Mouse (Mus musculus) stomach, embryonic 15.5 days (tissue): ENCODE data around the gene Casd1. TPM values are rescaled to one million over a fixed set of nuclear protein-coding genes. Genes with fewer than 3 reads are reported as not detected.

Experiments used
- ATAC-seq: fragments of 200-750 bp; cut with Nextera tagmentation; 2 replicates; pipeline ENCODE4 v1.8.0; 2017; ENCODE audit warnings: low read depth, moderate number of reproducible peaks, moderate TSS enrichment; ENCODE audit not compliant: insufficient read depth, low FRiP score
- H3K27ac ChIP-seq: fragments of 300-500 bp; sonication (generic); 2 replicates; pipeline ENCODE4 v1.5.1; 2015; ENCODE audit warnings: mild to moderate bottlenecking, inconsistent platforms
- H3K27me3 ChIP-seq: fragments of 300-500 bp; sonication (generic); replicated peaks from 2 replicates; pipeline ENCODE4 v1.6.1; 2015; ENCODE audit warnings: inconsistent platforms
- H3K36me3 ChIP-seq: fragments of 300-500 bp; sonication (generic); 2 replicates; pipeline ENCODE4 v1.6.1; 2015; ENCODE audit warnings: inconsistent platforms
- H3K4me1 ChIP-seq: fragments of 300-500 bp; sonication (generic); 2 replicates; pipeline ENCODE4 v1.6.1; 2015; ENCODE audit warnings: inconsistent platforms
- H3K4me2 ChIP-seq: fragments of 300-500 bp; sonication (generic); 2 replicates; pipeline ENCODE4 v1.6.1; 2015; ENCODE audit warnings: mild to moderate bottlenecking, inconsistent platforms
- H3K4me3 ChIP-seq: fragments of 300-500 bp; sonication (generic); replicated peaks from 2 replicates; pipeline ENCODE4 v1.5.1; 2015; ENCODE audit warnings: inconsistent platforms
- H3K9ac ChIP-seq: fragments of 300-500 bp; sonication (generic); 2 replicates; pipeline ENCODE4 v1.6.1; 2015; ENCODE audit warnings: inconsistent platforms
- H3K9me3 ChIP-seq: fragments of 300-500 bp; sonication (generic); 2 replicates; pipeline ENCODE4 v1.6.1; 2016; ENCODE audit warnings: inconsistent platforms
- WGBS: fragments of 180-500 bp; shearing (Covaris S2); methylation state at CpG from one replicate; pipeline ENCODE4 v1.1.7; 2015; 5-methylcytosine and 5-hydroxymethylcytosine counted together
- polyA plus RNA-seq: library from polyadenylated mRNA; unstranded; fragments of >200 nt; fragmentation: Nextera tagmentation; extraction: Ambion mirVana; gene quantifications from 2 replicates; pipeline ENCODE4 v1.2.1, GENCODE M21; 2015

The Casd1 gene
- 25.2 and 25.5 TPM in 2 replicates for polyA plus RNA-seq

- ATAC-seq, result peak; percentile 73
- H3K27me3 ChIP-seq, result no peaks in the 10 kb centered on the region
- no peaks in the 10 kb centered on the region for H3K36me3 ChIP-seq
- peak within 1 kb of the TSS; percentile 85 for H3K4me3 ChIP-seq
- peak within 1 kb of the TSS; percentile 96 for H3K9ac ChIP-seq
- H3K4me2 ChIP-seq, result peak within 1 kb of the TSS; percentile 86
- under 1% methylated on average over 47 of the region's 64 CpGs for WGBS
- no peaks in the 10 kb centered on the region for H3K9me3 ChIP-seq
- peaks cover 8% of the 10 kb centered on the region; the same call in 1 of the 2 replicates for H3K4me1 ChIP-seq
- peak within 1 kb of the TSS; percentile 94 for H3K27ac ChIP-seq
Observed at GRCm38 (mm10) chr6:4600658-4601296, at the start of gene Casd1. Casd1 (plus strand) TSS chr6:4600839.

DNA sequence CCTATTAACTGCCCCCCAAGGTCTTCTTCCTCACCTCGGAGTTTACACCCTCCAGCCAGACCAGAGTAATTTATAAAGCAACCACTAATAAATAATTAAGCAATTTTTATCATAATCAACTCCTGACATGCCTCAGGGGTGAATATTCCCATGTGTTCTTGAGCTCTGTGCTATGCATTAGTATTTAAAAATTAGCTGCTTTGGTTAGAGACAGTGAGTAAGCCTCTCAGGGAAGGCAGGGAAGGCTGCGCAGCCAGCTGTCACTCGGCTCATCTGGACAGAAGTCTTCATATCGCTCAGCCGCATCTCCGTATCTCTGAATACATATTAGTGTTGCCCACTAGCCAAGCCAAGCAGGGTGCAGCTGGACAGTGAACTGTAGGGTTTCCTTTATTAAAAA, 45.3 kb upstream of the Casd1 start:
- no peaks in the 10 kb centered on the region for H3K9me3 ChIP-seq
- WGBS, result 75% methylated on average over 6 of the region's 6 CpGs

GRCm38 (mm10) chr6:4557086-4557485, 43.6 kb upstream of the Casd1 start:
- no peak for ATAC-seq
- 67% methylated on average over 8 of the region's 8 CpGs for WGBS
- Histone ChIP-seq H3K9me3 (no peaks in the 10 kb centered on the region), H3K4me3 (no peak overlapping the region), H3K27ac (no peak overlapping the region), H3K4me1 (peaks cover 10% of the 10 kb centered on the region; the same call in 1 of the 2 replicates), H3K27me3 (no peaks in the 10 kb centered on the region), H3K36me3 (no peaks in the 10 kb centered on the region), H3K9ac (no peak overlapping the region), H3K4me2 (no peak overlapping the region)

More for the DNA sequence above, 45.3 kb upstream of the Casd1 start:
- no peak overlapping the region for H3K4me3 ChIP-seq
- H3K4me2 ChIP-seq, result no peak overlapping the region
- no peaks in the 10 kb centered on the region for H3K36me3 ChIP-seq
- H3K27me3 ChIP-seq, result no peaks in the 10 kb centered on the region
- 0 out of 2 replicates have a peak, but pooled peaks cover 2% of the 10 kb centered on the region for H3K4me1 ChIP-seq
- ATAC-seq, result no peak
- no peak overlapping the region for H3K9ac ChIP-seq
- H3K27ac ChIP-seq, result no peak overlapping the region

GRCm38 (mm10) chr6:4557678-4558077, 43.0 kb upstream of the Casd1 start:
- Histone ChIP-seq H3K4me3 (no peak overlapping the region), H3K4me2 (no peak overlapping the region), H3K36me3 (no peaks in the 10 kb centered on the region), H3K27ac (no peak overlapping the region), H3K4me1 (peaks cover 10% of the 10 kb centered on the region; the same call in 1 of the 2 replicates), H3K27me3 (no peaks in the 10 kb centered on the region), H3K9ac (no peak overlapping the region), H3K9me3 (no peaks in the 10 kb centered on the region)
- ATAC-seq, result no peak
- 18% methylated on average over 7 of the region's 7 CpGs for WGBS

- peaks cover 10% of the 10 kb centered on the region; the same call in 1 of the 2 replicates for H3K4me1 ChIP-seq
- no peak overlapping the region for H3K4me3 ChIP-seq
- ATAC-seq, result peak; percentile 65; the same call in 1 of the 2 replicates
- H3K36me3 ChIP-seq, result no peaks in the 10 kb centered on the region
- WGBS, result 19% methylated on average over 11 of the region's 11 CpGs
- no peaks in the 10 kb centered on the region for H3K9me3 ChIP-seq
- peak overlapping the region; percentile 17 for H3K4me2 ChIP-seq
- peak overlapping the region; percentile 59; the same call in 1 of the 2 replicates for H3K27ac ChIP-seq
- H3K9ac ChIP-seq, result no peak overlapping the region
- no peaks in the 10 kb centered on the region for H3K27me3 ChIP-seq
Observed at GRCm38 (mm10) chr6:4561156-4561555, 39.5 kb upstream of the Casd1 start.

- peaks cover 10% of the 10 kb centered on the region; the same call in 1 of the 2 replicates for H3K4me1 ChIP-seq
- H3K4me2 ChIP-seq, result peak overlapping the region; percentile 17; the same call in 1 of the 2 replicates
- H3K4me3 ChIP-seq, result no peak overlapping the region
- H3K36me3 ChIP-seq, result no peaks in the 10 kb centered on the region
- no peaks in the 10 kb centered on the region for H3K9me3 ChIP-seq
- peak overlapping the region; percentile 59; the same call in 1 of the 2 replicates for H3K27ac ChIP-seq
- ATAC-seq, result no peak; the same call in 1 of the 2 replicates
- no peak overlapping the region for H3K9ac ChIP-seq
- H3K27me3 ChIP-seq, result no peaks in the 10 kb centered on the region
Observed at GRCm38 (mm10) chr6:4561621-4562020, 39.0 kb upstream of the Casd1 start.

DNA sequence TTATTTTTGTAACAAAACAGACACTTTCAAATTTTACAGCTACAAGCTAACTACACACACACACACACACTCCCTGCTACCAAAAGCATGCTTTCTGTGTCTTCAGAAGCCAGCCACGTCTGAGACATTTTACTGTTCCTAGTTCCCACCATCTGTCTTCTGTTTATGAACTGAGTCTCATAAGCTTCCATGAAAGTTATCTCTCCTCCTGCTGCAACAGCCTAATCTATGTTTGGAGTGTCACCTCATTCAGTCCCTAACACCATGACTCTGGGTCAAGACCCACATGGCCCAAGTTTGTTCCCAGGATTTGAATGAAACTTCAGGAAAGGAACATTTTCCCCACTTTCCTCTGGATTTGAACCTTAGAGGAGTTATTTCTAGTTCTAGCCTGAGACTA, 38.2 kb upstream of the Casd1 start:
- Histone ChIP-seq H3K27ac (no peak overlapping the region), H3K4me2 (no peak overlapping the region), H3K4me3 (no peak overlapping the region), H3K9me3 (no peaks in the 10 kb centered on the region), H3K27me3 (no peaks in the 10 kb centered on the region), H3K4me1 (peaks cover 10% of the 10 kb centered on the region; the same call in 1 of the 2 replicates), H3K36me3 (no peaks in the 10 kb centered on the region), H3K9ac (no peak overlapping the region)
- 33% methylated on average over 1 of the region's 1 CpGs for WGBS
- ATAC-seq, result no peak

- ATAC-seq, result no peak
- peaks cover 10% of the 10 kb centered on the region; the same call in 1 of the 2 replicates for H3K4me1 ChIP-seq
- H3K4me2 ChIP-seq, result no peak overlapping the region
- no peaks in the 10 kb centered on the region for H3K27me3 ChIP-seq
- H3K4me3 ChIP-seq, result no peak overlapping the region
- H3K36me3 ChIP-seq, result no peaks in the 10 kb centered on the region
- H3K9me3 ChIP-seq, result no peaks in the 10 kb centered on the region
- H3K9ac ChIP-seq, result no peak overlapping the region
- 70% methylated on average over 5 of the region's 5 CpGs for WGBS
- H3K27ac ChIP-seq, result no peak overlapping the region
Observed at GRCm38 (mm10) chr6:4563477-4563876, 37.2 kb upstream of the Casd1 start.

DNA sequence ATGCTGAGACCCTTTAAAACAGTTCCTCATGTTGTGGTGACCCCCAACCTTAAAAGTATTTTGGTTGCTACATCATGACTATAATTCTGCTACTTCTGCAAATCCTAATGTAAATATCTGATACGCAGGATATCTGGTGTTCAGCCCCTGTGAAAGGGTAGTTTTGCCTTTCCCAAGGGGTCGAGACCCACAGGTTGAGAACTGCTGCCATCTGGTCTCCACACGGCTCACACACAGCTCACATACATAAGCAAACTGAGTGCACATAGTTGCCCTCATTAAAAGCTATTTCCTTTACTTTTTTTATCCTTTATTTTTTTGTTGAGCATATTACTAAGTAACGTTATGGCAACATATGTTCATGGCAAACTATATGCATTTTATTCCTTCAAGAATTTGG, 30.2 kb upstream of the Casd1 start:
- Histone ChIP-seq H3K36me3 (no peaks in the 10 kb centered on the region), H3K27ac (no peak overlapping the region), H3K9me3 (no peaks in the 10 kb centered on the region), H3K27me3 (no peaks in the 10 kb centered on the region), H3K4me2 (no peak overlapping the region), H3K4me1 (no peaks in the 10 kb centered on the region), H3K9ac (no peak overlapping the region), H3K4me3 (no peak overlapping the region)
- 48% methylated on average over 4 of the region's 4 CpGs for WGBS
- no peak for ATAC-seq

DNA sequence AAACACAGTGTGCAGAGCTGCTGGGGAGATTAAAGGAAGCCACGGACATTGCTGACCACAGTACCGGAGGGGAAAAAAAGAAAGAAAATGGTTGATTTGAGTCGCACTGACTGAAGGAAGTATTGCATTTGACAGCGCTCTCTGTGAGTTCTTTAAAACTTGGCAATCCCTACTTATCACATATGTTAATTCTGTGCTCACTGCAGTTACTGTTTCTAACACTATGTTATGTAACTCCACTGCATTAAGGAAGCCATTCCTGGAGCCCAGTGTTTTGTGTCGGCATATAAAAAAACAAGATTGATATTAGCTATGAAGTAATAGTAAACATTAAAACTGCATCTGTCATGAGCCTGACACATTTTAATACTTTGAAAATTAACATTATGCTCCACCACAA, 22.9 kb upstream of the Casd1 start:
- no peak overlapping the region for H3K9ac ChIP-seq
- H3K27ac ChIP-seq, result no peak overlapping the region
- 49% methylated on average over 5 of the region's 5 CpGs for WGBS
- no peaks in the 10 kb centered on the region for H3K27me3 ChIP-seq
- no peak overlapping the region for H3K4me2 ChIP-seq
- H3K9me3 ChIP-seq, result no peaks in the 10 kb centered on the region
- no peaks in the 10 kb centered on the region for H3K4me1 ChIP-seq
- no peak overlapping the region for H3K4me3 ChIP-seq
- ATAC-seq, result no peak
- H3K36me3 ChIP-seq, result no peaks in the 10 kb centered on the region

DNA sequence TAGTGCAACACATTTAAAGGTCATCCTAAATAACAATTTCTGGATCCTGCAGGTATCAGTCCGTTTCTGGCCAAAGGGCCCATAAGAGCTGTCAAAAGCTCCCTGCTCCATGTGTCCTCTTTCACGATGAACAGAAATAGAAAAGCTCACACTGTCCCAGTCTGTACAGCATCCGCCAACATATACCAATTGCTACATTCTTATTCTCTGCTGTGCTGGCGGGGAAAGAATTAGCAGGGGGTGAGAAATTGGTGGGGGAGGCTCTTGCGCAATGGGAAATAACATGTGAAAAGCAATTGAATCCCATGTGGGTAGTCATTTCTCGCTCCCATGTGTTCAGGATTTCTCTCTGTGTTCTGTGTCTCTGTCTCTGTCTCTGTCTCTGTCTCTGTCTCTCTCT, 22.3 kb upstream of the Casd1 start:
- Histone ChIP-seq H3K27ac (no peak overlapping the region), H3K4me3 (no peak overlapping the region), H3K4me1 (no peaks in the 10 kb centered on the region), H3K36me3 (no peaks in the 10 kb centered on the region), H3K9ac (no peak overlapping the region), H3K27me3 (no peaks in the 10 kb centered on the region), H3K9me3 (no peaks in the 10 kb centered on the region), H3K4me2 (no peak overlapping the region)
- no peak for ATAC-seq
- 84% methylated on average over 6 of the region's 6 CpGs for WGBS

DNA sequence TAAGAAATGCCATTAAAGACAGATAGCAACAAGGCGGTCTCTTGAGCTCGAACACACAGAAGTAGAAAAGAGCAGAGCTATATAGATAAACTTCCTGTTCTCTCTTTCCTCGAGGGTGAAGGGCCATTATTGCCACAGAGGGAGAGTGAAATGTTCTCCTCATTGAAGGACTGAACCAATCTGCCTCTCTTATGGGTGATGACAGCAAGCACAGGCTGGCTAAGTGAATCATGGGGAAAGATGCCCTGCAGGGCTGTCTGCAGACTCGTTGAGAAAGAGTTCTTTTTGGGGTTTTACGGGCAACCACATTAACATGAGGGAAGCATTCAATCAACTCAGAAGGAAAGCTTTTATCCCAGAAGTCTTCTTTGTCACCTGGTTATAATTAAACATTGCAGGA, 21.0 kb upstream of the Casd1 start:
- no peak for ATAC-seq
- no peaks in the 10 kb centered on the region for H3K9me3 ChIP-seq

More for the DNA sequence above, 21.0 kb upstream of the Casd1 start:
- Histone ChIP-seq H3K9ac (no peak overlapping the region), H3K27me3 (no peaks in the 10 kb centered on the region), H3K36me3 (no peaks in the 10 kb centered on the region), H3K27ac (no peak overlapping the region), H3K4me1 (no peaks in the 10 kb centered on the region), H3K4me3 (no peak overlapping the region), H3K4me2 (no peak overlapping the region)
- 57% methylated on average over 5 of the region's 5 CpGs for WGBS
